Mouse (Mus musculus): Measurements from ENCODE around the gene Adap2. TPM values are rescaled to one million over a fixed set of nuclear protein-coding genes. Genes with fewer than 3 reads are reported as not detected.
"Not testable (repeated sequence)": the region's sequence is repeated elsewhere in the genome, so short reads cannot be mapped to it uniquely, and the experiment has no call there.

The Adap2 gene
- polyA plus RNA-seq, 1 experiment from 2014 or later = 3.9 TPM

DNA sequence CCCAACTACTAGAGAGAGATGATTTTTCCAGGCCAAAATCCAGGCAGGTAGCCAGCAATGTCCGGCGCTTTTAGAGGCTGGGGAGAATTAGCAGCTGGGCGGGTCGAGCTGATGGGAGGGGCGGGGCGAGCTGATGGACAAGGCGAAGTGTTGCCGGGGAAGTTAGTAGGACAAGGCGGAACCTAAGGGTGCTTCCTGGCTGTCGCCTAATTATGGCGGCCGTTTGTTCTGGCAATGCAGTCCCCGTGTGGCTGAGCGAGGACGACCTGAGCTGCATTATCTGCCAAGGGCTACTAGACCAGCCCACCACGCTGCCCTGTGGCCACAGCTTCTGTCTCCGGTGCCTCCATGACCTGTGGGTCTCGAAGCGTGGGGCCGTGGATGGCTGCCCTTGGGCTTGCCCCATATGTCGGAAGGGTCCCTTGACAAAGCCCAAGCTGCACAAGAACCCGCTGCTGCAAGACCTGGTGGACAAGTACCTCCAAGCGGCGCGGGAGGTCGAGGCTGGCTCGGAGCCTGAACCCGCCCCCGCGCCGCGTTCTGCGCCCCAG is 29.9 kb downstream of the Adap2 start, which contains the start of gene Rnf135:
TSS of gene Rnf135 (plus strand) at position 147 of the 551 bp plus-strand sequence.
- H3K27me3 ChIP-seq = no peaks in the 10 kb centered on the region
- peaks cover 5% of the 10 kb centered on the region; the same call in 1 of the 2 replicates for H3K4me1 ChIP-seq (replicated peaks)
- H3K27ac ChIP-seq = peak within 1 kb of the TSS; percentile 13
- 2% methylated on average over 33 of the region's 33 CpGs for WGBS
- peak within 1 kb of the TSS; percentile 49 for H3K4me3 ChIP-seq
- ATAC-seq (ENCODE audit: low FRiP score) = no peak
- peak within 1 kb of the TSS; percentile 61 for H3K4me2 ChIP-seq
- no peaks in the 10 kb centered on the region for H3K9me3 ChIP-seq
- no peaks in the 10 kb centered on the region for H3K36me3 ChIP-seq
- H3K9ac ChIP-seq = peak within 1 kb of the TSS; percentile 71

DNA sequence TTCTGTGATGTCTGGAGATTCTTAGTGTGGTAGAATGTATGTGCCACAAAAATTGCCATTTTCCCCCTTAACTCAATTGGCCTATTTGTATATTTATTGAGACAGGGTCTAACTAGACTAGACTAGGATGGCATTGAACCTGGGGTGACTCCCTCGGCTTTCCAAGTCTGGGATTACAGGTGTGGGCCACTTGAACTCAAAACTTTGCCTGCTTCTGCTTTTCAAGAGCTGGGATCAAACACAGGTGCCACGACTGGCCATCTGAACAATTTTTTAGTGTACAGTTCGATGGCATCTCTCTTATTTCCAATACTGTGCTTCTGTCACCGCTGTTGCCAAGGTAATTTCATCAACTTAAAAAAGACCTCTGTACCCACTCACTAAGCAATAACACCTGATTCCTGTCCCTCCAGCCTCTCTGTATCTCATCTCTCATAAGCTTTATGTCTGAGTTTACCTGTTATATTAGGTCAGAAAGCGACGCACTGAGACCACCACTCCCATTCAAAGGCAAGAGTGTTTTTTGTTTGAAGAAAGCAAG is 30.7 kb downstream of the Adap2 start:
- 90% methylated on average over 6 of the region's 6 CpGs for WGBS

DNA sequence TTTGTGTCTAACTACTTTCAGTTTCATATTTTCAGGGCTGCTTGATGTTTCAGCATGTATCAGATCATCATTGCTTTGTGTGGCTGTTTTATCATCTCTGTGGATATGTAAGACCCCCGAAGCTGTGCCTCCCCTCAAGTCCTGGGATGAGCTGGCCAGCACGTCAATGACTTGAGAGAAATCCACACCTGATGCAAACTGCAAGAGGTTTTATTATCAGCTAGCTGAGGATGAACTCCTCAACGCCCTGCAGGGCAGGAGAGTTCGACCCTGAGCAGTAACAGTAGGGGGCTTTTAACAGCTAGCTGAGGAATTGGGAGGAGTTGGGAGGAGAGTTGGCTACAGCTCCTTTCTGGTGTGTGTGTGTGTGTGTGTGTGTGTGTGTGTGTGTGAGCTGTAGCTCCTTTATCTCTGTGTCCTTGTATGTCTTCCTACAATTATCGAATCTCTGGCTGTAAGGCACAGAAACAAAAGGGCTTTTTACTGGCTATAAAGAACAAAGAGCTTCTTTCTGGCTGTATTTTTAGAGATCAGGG is 31.6 kb downstream of the Adap2 start:
- not testable (repeated sequence) for H3K9me3 ChIP-seq; H3K36me3 ChIP-seq; H3K27me3 ChIP-seq; H3K4me1 ChIP-seq (replicated peaks); H3K27ac ChIP-seq; ATAC-seq (ENCODE audit: low FRiP score); H3K4me3 ChIP-seq; H3K4me2 ChIP-seq; H3K9ac ChIP-seq
- WGBS = 59% methylated on average over 5 of the region's 5 CpGs

More for the DNA sequence above, 30.7 kb downstream of the Adap2 start:
- Histone ChIP-seq H3K36me3 (no peaks in the 10 kb centered on the region), H3K9ac (no peak overlapping the region), H3K4me1 (replicated peaks) (peaks cover 5% of the 10 kb centered on the region; the same call in 1 of the 2 replicates), H3K9me3 (no peaks in the 10 kb centered on the region), H3K27ac (no peak overlapping the region), H3K27me3 (no peaks in the 10 kb centered on the region), H3K4me2 (peak overlapping the region; percentile 61), H3K4me3 (no peak overlapping the region)
- ATAC-seq (ENCODE audit: low FRiP score) = no peak

DNA sequence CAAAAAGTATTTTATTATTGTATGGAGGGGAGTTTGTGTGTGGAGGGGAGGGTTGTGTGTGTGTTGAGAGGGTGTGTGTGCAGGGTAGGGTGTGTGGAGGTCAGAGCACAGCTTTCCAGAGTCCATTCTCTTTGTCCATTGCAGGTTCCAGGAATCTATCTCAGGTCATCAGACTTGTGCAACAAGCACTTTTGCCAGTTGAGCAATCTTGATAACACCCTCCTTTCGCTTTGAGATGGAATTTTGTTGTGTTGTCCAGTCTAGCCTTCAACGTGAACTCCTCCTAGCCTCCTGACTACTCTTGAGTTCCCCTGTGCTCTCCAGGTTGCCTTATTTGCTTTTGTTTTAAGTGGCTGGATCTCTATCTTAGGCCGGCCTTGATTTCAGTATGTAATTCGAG is 36.4 kb downstream of the Adap2 start:
- Histone ChIP-seq H3K4me2 (no peak overlapping the region), H3K4me1 (replicated peaks) (no peaks in the 10 kb centered on the region), H3K9me3 (no peaks in the 10 kb centered on the region), H3K4me3 (no peak overlapping the region), H3K36me3 (no peaks in the 10 kb centered on the region), H3K27me3 (no peaks in the 10 kb centered on the region), H3K27ac (no peak overlapping the region), H3K9ac (no peak overlapping the region)
- no peak for ATAC-seq (ENCODE audit: low FRiP score)
- 81% methylated on average over 4 of the region's 4 CpGs for WGBS

- ATAC-seq (ENCODE audit: low FRiP score) = no peak
- Histone ChIP-seq H3K4me2 (no peak overlapping the region), H3K9me3 (no peaks in the 10 kb centered on the region), H3K27ac (no peak overlapping the region), H3K9ac (no peak overlapping the region), H3K4me3 (no peak overlapping the region), H3K27me3 (0 out of 2 replicates have a peak, but pooled peaks cover 3% of the 10 kb centered on the region), H3K4me1 (replicated peaks) (no peaks in the 10 kb centered on the region), H3K36me3 (no peaks in the 10 kb centered on the region)
- 69% methylated on average over 4 of the region's 4 CpGs for WGBS
Observed at GRCm38 (mm10) chr11:80193827-80194226, 39.9 kb downstream of the Adap2 start.

DNA sequence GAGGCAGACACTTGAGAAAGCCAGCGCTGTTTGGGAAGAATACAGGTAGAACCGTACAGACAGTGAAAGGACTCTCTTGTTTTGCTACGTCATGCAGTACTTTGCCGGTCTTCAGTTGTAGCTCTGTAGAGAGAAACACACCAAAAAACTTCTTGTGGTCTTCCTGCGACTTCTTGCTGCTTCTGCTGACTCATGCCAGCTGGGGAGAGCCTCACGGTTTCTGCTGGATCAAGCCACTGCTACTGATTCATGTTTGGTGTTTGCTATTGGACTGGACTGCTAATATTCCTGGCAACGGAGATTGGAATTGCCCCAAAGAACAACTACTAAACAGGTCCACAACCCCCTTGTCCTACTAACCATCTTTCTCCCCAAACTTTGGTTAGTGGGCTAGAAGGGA is 42.4 kb downstream of the Adap2 start:
- no peaks in the 10 kb centered on the region for H3K36me3 ChIP-seq
- ATAC-seq (ENCODE audit: low FRiP score) = no peak
- no peak overlapping the region for H3K4me2 ChIP-seq
- WGBS = 89% methylated on average over 7 of the region's 7 CpGs
- no peaks in the 10 kb centered on the region for H3K4me1 ChIP-seq (replicated peaks)
- no peak overlapping the region for H3K27ac ChIP-seq
- H3K9me3 ChIP-seq = no peaks in the 10 kb centered on the region
- no peak overlapping the region for H3K4me3 ChIP-seq
- H3K27me3 ChIP-seq = 0 out of 2 replicates have a peak, but pooled peaks cover 3% of the 10 kb centered on the region
- no peak overlapping the region for H3K9ac ChIP-seq

- no peak overlapping the region for H3K9ac ChIP-seq
- no peaks in the 10 kb centered on the region for H3K9me3 ChIP-seq
- ATAC-seq (ENCODE audit: low FRiP score) = no peak
- H3K36me3 ChIP-seq = no peaks in the 10 kb centered on the region
- no peak overlapping the region for H3K4me3 ChIP-seq
- no peak overlapping the region for H3K4me2 ChIP-seq
- no peak overlapping the region for H3K27ac ChIP-seq
- H3K27me3 ChIP-seq = 0 out of 2 replicates have a peak, but pooled peaks cover 3% of the 10 kb centered on the region
- WGBS = 92% methylated on average over 3 of the region's 3 CpGs
- H3K4me1 ChIP-seq (replicated peaks) = no peaks in the 10 kb centered on the region
Observed at GRCm38 (mm10) chr11:80199316-80199715, 45.4 kb downstream of the Adap2 start.

- Histone ChIP-seq H3K36me3 (no peaks in the 10 kb centered on the region), H3K9ac (no peak overlapping the region), H3K9me3 (no peaks in the 10 kb centered on the region), H3K4me2 (no peak overlapping the region), H3K27ac (no peak overlapping the region), H3K4me1 (replicated peaks) (no peaks in the 10 kb centered on the region), H3K4me3 (no peak overlapping the region), H3K27me3 (0 out of 2 replicates have a peak, but pooled peaks cover 3% of the 10 kb centered on the region)
- ATAC-seq (ENCODE audit: low FRiP score) = no peak
- WGBS = 97% methylated on average over 2 of the region's 2 CpGs
Observed at GRCm38 (mm10) chr11:80199773-80200172, 45.9 kb downstream of the Adap2 start.

DNA sequence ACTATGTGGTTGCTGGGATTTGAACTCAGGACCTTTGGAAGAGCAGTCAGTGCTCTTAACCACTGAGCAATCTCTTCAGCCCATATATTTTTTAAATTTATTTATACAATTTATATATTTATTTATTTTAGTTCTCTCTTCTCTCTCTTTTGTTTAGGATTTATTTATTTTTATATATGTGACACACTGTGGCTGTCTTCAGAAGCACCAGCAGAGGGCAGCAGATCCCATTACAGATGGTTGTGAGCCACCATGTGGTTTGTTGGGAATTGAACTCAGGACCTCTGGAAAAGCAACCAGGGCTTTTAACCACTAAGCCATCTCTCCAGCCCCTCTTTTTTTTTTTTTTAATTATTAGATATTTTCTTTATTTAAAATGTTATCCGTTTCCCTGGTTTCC is 46.4 kb downstream of the Adap2 start:
- no peak for ATAC-seq (ENCODE audit: low FRiP score)
- 80% methylated on average over 1 of the region's 1 CpGs for WGBS
- Histone ChIP-seq H3K36me3 (no peaks in the 10 kb centered on the region), H3K4me1 (replicated peaks) (no peaks in the 10 kb centered on the region), H3K9ac (no peak overlapping the region), H3K4me2 (no peak overlapping the region), H3K9me3 (no peaks in the 10 kb centered on the region), H3K27me3 (0 out of 2 replicates have a peak, but pooled peaks cover 3% of the 10 kb centered on the region), H3K4me3 (no peak overlapping the region), H3K27ac (no peak overlapping the region)

GRCm38 (mm10) chr11:80202296-80202695 is 48.4 kb downstream of the Adap2 start:
- no peak for ATAC-seq (ENCODE audit: low FRiP score)
- no peak overlapping the region for H3K4me2 ChIP-seq
- no peaks in the 10 kb centered on the region for H3K4me1 ChIP-seq (replicated peaks)
- 82% methylated on average over 6 of the region's 6 CpGs for WGBS
- H3K27me3 ChIP-seq = no peaks in the 10 kb centered on the region
- H3K27ac ChIP-seq = no peak overlapping the region
- no peaks in the 10 kb centered on the region for H3K9me3 ChIP-seq
- H3K36me3 ChIP-seq = no peaks in the 10 kb centered on the region
- no peak overlapping the region for H3K9ac ChIP-seq
- no peak overlapping the region for H3K4me3 ChIP-seq

GRCm38 (mm10) chr11:80204037-80204436 is 50.1 kb downstream of the Adap2 start:
- no peak overlapping the region for H3K27ac ChIP-seq
- H3K9me3 ChIP-seq = no peaks in the 10 kb centered on the region
- H3K4me2 ChIP-seq = no peak overlapping the region
- H3K36me3 ChIP-seq = no peaks in the 10 kb centered on the region
- H3K4me1 ChIP-seq (replicated peaks) = no peaks in the 10 kb centered on the region
- H3K9ac ChIP-seq = no peak overlapping the region
- WGBS = 71% methylated on average over 3 of the region's 3 CpGs
- no peak for ATAC-seq (ENCODE audit: low FRiP score)
- H3K27me3 ChIP-seq = no peaks in the 10 kb centered on the region
- no peak overlapping the region for H3K4me3 ChIP-seq

DNA sequence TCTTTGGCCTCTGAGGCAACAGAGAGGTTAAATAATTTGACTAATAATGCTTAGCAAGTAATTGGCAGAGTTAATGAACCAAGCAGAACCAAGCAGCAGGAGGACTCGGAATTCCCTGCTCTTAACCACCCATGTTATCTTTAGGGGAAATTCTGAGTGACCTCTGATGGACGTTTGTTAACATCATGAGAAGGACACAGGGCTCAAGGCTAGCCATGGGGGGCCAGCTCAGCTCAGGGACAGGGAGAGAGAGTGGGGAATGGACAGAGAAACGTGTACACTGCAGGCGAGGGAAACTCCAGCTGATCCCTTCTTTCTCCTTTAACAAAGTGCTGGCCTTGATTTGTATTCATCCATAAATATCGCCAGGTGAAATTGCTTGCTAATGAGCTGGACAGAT is 51.0 kb downstream of the Adap2 start:
- Histone ChIP-seq H3K4me1 (replicated peaks) (peaks cover 2% of the 10 kb centered on the region), H3K9ac (no peak overlapping the region), H3K27ac (no peak overlapping the region), H3K36me3 (no peaks in the 10 kb centered on the region), H3K4me2 (no peak overlapping the region), H3K27me3 (no peaks in the 10 kb centered on the region), H3K9me3 (no peaks in the 10 kb centered on the region), H3K4me3 (no peak overlapping the region)
- ATAC-seq (ENCODE audit: low FRiP score) = no peak
- 44% methylated on average over 5 of the region's 5 CpGs for whole genome bisulfite sequencing

DNA sequence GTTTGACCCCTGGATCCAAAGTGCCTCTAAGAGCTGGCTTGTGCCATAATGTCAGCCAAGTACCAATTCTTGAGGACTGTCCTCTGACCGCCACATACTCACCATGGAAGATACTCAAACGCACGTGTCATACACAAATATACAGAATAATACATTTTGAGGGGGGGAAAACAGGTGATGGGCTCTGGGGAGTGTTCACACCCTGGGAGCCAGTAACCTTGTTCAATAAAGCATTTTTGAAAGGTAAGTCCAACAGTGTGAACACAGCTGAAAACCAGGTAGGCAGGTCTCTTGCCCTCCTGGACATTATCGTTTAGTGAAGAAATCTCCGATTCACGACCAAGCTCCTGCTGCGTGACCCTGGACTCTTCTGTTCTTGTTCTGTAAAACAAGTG is 54.6 kb downstream of the Adap2 start:
- no peaks in the 10 kb centered on the region for H3K27me3 ChIP-seq
- no peaks in the 10 kb centered on the region for H3K9me3 ChIP-seq
- H3K36me3 ChIP-seq = no peaks in the 10 kb centered on the region
- no peak overlapping the region for H3K27ac ChIP-seq
- H3K9ac ChIP-seq = no peak overlapping the region
- H3K4me1 ChIP-seq (replicated peaks) = peaks cover 9% of the 10 kb centered on the region
- ATAC-seq (ENCODE audit: low FRiP score) = no peak; the same call in 1 of the 2 replicates
- 0 out of 2 replicates have a peak overlapping the region, but pooled peaks have one; percentile 2 for H3K4me2 ChIP-seq
- WGBS = 35% methylated on average over 7 of the region's 7 CpGs
- H3K4me3 ChIP-seq = peak overlapping the region; percentile 97; the same call in 1 of the 2 replicates

All from hindbrain, embryonic 13.5 days (tissue).